Mouse (Mus musculus) gastrocnemius, postnatal 10 days (tissue): Measurements from ENCODE around the gene Rps6ka3. TPM values are rescaled to one million over a fixed set of nuclear protein-coding genes. Genes with fewer than 3 reads are reported as not detected.

Source experiments
- DNase-seq: peaks from one replicate; pipeline ENCODE4 v3.0.0; 2021; ENCODE audit warnings: mixed read lengths
- total RNA-seq, 2 experiments: library from RNA; stranded (reverse); gene quantifications; 2 replicates each; pipeline ENCODE4 v1.2.3; 2021

Rps6ka3 gene
- total RNA-seq, 2 experiments from 2014 or later: 90.4 to 92.1 TPM

GRCm38 (mm10) chrX:159321342-159321741 is 111.2 kb downstream of the Rps6ka3 start:
- peak; percentile 67 for DNase-seq

GRCm38 (mm10) chrX:159364506-159364905 is 154.4 kb downstream of the Rps6ka3 start:
- no peak for DNase-seq

GRCm38 (mm10) chrX:159371831-159372752 is 162.0 kb downstream of the Rps6ka3 start, which contains the start of gene Eif1ax:
Gene Eif1ax, plus strand, starts transcription at chrX:159372178.
- peak; percentile 58 for DNase-seq

GRCm38 (mm10) chrX:159372753-159373144 is 162.6 kb downstream of the Rps6ka3 start:
- no peak for DNase-seq

- DNase-seq: no peak
Observed at GRCm38 (mm10) chrX:159387105-159387504, 177.0 kb downstream of the Rps6ka3 start.

- DNase-seq: no peak
Observed at GRCm38 (mm10) chrX:159388953-159389352, 178.8 kb downstream of the Rps6ka3 start.

- DNase-seq: no peak
Observed at GRCm38 (mm10) chrX:159390347-159390962, 180.3 kb downstream of the Rps6ka3 start.

- DNase-seq: no peak
Observed at GRCm38 (mm10) chrX:159391239-159391638, 181.1 kb downstream of the Rps6ka3 start.

GRCm38 (mm10) chrX:159409253-159409652 is 199.1 kb downstream of the Rps6ka3 start:
- peak; percentile 4 for DNase-seq

GRCm38 (mm10) chrX:159414130-159414828 is 204.2 kb downstream of the Rps6ka3 start, which contains the start of gene Map7d2:
Gene Map7d2, plus strand, starts transcription at chrX:159414572.
- peak; percentile 6 for DNase-seq

GRCm38 (mm10) chrX:159414829-159415673 is 204.9 kb downstream of the Rps6ka3 start:
- peak; percentile 4 for DNase-seq

Other genes with a start within 250 kb of the Rps6ka3 start
- 10 to 100 TPM; 86.9 to 91.1 TPM for gene Eif1ax, start 161.9 kb downstream of the Rps6ka3 start, total RNA-seq
- gene Map7d2, start 204.3 kb downstream of the Rps6ka3 start, total RNA-seq: under 1 TPM; 0.31 to 0.36 TPM